Mouse (Mus musculus) CD8-positive naive resting alpha-beta T cell, adult 2 months (primary cell): ENCODE data around the gene Ttc36.

Source experiments
- DNase-seq, 2 experiments: peaks; one replicate each; pipeline ENCODE4 v3.0.0; 2022; ENCODE audit warnings: low read depth in 2 of 2, low spot score in 2 of 2

The Ttc36 gene

GRCm38 (mm10) chr9:44802808-44803450 lies at the start of gene Ttc36:
Gene Ttc36, minus strand, starts transcription at chr9:44803072.
- no peak for DNase-seq

- DNase-seq: no peak
These were observed 44.6 kb upstream of the Ttc36 start for GRCm38 (mm10) chr9:44847446-44847845.

DNA sequence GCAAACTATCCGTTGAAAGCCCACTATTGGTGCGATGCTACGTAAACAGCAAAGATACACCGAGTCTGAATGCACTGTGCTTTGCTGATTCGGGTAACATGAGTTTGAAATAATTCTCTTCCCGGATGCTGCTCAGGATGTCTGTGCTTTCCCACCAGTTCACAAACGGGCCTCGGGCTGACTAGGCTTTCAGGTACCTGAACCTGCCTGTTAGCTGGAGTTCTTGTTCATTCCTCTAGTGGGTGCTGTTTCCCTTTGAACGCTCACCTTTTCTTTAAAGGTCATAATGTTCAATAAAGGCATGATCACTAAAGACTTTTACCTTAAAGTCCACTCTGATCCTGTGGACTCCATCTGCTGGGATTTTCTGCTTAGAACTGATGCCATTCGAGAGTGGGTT lies 38.4 kb upstream of the Ttc36 start:
- DNase-seq: peak; percentile 28 to 52

DNA sequence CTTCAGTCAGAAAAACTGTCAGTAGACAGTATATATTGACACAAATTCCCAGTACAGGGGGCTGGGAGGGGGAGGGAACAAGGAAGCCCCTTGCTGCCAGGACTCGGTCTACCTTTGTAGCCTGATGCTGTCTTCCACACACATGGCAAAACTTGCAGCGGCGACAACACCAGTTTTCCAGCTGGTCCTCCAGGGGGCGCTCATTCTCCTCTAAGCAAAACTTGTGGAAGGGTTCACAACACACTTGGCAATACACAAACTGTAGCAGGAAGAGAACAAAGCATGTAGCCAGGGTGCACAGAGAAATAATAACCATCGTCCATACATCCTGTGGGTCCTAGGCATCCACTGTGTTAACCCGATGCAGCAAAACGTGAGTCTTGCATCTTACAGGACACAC lies 33.6 kb upstream of the Ttc36 start:
- peak; percentile 68 to 78 for DNase-seq

- DNase-seq: no peak
These were observed 29.5 kb upstream of the Ttc36 start for GRCm38 (mm10) chr9:44832356-44832755.

GRCm38 (mm10) chr9:44830506-44830905 lies 27.6 kb upstream of the Ttc36 start:
- no peak for DNase-seq

GRCm38 (mm10) chr9:44828944-44829343 lies 26.1 kb upstream of the Ttc36 start:
- DNase-seq: no peak

DNA sequence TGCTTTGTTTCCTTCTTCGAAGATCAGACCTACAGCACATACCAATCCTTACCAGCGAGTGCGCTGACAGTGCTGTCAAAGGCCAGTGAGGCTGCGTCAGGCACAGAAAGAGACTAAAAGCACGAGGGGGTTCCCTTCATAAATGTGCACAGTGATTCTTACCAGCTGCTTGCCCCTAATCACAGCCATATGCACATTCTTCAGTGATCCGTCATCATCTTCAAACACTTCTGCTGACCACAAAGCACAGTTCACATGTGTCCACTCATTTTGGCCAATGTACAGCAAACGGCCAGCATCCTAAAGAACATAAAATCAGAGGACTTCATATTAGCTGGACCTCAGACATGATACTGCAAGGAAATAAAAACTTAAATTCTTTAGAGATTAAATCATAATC lies 23.8 kb upstream of the Ttc36 start:
- no peak for DNase-seq

DNA sequence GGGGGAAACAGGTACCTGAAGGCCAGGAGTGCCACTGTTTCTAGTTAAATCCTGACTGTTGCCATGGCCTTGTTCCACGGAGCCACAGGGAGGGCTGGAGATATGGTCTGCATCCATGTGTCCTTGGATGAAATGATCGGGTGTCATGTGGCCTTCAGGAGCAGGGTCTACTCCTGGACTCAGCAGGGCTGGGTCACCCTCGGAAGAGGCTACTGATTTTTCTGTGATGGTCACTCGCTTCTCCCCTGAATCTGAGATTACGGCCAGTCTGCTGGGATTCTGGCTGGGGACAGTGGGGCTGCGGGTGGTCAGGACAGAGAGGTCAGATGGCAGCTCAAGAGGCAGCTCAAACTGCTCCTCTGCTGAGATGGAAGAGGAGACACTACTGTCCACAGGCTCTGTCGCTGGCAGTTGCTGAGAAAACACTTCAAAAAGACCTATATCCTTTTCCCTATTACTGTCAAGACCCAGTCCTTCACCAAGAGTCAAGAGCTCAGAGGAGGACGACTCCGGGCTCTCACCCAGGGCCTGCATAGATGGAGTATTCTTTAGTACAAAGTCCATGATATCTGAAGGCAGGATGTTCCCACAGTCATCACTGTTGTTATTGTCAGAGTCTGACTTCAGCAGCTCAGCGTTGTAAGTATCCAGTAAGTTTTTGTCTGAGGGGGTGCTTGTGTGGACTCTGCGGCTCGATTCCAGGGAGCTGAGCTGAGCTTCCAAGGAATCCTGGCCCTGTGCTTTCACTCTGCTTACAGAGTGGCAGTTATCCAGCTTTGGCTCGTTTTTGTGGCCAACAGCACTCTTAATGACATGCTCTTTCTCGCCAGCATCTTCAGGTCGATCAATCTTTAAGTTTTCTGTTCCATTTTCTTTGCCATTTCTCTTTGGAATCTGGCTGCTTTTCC lies 17.3 kb upstream of the Ttc36 start:
- DNase-seq: no peak

DNA sequence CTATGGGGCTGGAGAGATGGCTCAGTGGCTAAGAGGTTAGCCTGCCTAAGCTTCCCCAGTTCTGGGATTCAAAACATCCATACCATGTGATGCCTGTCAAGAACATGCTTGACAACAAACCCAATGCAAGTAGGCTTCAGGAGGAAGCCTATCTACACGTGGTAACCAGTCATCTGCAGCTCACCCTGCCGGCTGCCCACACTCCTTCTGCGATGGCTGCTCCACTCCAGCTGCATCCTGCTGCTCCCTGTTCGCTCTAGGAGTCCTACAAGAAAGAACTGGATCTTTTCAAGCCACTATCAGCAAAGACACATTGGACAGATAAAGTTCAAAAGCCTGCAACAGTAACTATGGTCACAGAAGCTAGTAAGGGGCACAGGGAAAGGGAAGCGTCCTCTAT lies 14.7 kb upstream of the Ttc36 start:
- DNase-seq: no peak

- DNase-seq: no peak
These were observed 11.3 kb upstream of the Ttc36 start for GRCm38 (mm10) chr9:44814179-44814578.

GRCm38 (mm10) chr9:44810316-44810715 lies 7.4 kb upstream of the Ttc36 start:
- DNase-seq: no peak

- no peak for DNase-seq
These were observed 4.9 kb upstream of the Ttc36 start for GRCm38 (mm10) chr9:44807778-44808177.

DNA sequence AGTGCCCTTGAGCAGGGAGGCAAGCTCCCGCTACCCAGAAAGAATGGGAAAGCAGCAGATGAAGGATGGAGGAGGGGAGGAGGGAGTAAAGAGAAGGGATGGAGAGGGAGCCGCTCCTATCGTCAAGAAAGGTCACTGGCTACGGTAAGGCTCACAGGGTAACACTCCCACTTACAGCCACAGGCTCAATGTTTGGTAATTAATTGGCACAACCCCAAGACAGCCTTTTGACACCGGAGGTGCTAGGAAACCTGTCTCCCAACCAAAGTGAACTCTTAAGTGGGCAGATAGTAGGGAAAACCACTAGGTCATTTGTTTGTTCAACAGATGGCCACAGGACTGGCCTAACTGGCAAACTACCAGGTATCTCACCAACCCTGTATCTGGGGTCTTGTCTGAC lies 4.3 kb upstream of the Ttc36 start:
- DNase-seq: no peak

GRCm38 (mm10) chr9:44805536-44805935 lies 2.7 kb upstream of the Ttc36 start:
- DNase-seq: no peak

- DNase-seq: no peak
These were observed 1.8 kb upstream of the Ttc36 start for GRCm38 (mm10) chr9:44804678-44805077.

- DNase-seq: no peak
These were observed 1.2 kb downstream of the Ttc36 start for GRCm38 (mm10) chr9:44801669-44802068.

- DNase-seq: no peak
These were observed 2.9 kb downstream of the Ttc36 start for GRCm38 (mm10) chr9:44799958-44800324.

GRCm38 (mm10) chr9:44799102-44799957 lies 3.5 kb downstream of the Ttc36 start, which contains the start of gene Tmem25:
Gene Tmem25, minus strand, starts transcription at chr9:44799307.
- DNase-seq: peak; percentile 11 to 37

- DNase-seq: no peak
These were observed 4.6 kb downstream of the Ttc36 start for GRCm38 (mm10) chr9:44798298-44798697.

DNA sequence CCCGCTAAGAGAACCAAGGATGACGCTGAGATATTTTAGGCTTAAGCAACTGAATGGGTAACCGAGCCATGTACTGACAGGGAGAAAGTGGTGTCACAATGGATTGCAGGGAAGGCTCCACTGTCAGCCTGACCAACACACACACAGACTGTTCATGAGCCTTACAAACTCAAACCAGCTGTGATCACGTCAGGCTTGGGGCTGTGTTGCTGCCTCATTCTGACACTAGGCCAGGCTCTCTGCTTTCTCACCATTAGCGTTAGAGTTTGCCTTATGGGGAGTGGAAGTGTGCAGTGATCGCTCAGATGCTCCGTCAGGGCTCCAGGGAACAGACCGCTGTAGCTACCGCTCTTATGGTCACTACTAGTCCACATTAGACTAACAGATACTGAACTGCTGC lies 10.0 kb downstream of the Ttc36 start:
- DNase-seq: no peak
